Mouse (Mus musculus): ENCODE measurements around the gene Rdh1.

DNA sequence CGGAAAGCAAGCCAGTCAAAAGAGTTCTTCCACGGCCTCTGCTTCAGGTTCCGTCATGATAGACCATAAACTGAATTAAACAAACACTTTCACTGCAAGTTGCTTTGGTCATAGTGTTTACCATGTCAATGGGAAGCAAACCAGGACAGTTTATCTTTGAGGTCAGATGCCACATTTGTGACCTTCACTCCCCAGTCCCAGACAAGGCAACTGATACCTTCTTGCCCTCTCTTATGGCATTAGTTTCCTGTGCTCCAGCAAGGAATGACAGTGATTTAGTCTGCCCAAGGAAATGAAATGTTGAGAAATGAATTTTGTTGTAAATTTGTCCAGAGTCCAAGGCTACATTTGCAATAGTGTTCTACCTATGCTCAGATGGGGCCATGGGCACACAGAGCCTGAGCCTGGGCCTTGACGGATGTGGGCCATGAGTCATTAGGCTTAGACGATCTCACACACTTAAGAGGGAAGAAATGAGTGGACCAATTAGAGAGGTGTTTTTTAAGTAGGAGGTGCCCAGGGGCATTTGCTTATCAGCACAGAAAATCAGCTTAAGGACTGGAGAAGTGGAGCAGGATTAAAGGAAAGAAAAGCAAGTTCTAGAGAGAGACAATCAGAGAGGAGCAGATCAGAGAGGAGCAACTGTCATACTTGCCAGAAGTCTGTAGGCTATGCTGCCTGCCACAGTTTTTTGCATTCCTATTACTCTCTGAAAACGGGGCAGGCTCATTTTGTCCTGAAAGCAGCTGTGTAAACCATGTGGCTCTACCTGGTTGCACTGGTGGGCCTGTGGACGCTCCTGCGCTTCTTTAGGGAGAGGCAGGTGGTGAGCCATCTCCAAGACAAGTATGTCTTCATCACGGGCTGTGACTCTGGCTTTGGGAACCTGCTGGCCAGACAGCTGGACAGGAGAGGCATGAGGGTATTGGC, at the start of gene Rdh1, which contains the start of gene Rdh16f1:
- TF ChIP-seq POLR2A (IDR thresholded peaks at IDR 0.05; ENCODE audit: insufficient read depth, low read depth, low read length) (no peak), CTCF (IDR thresholded peaks at IDR 0.05) (no peak)

Data from heart, adult 2 months (tissue).